Mouse (Mus musculus) neutrophil, adult 83 days (primary cell): Measurements from ENCODE around the gene Kbtbd2. TPM values are rescaled to one million over a fixed set of nuclear protein-coding genes. Genes with fewer than 3 reads are reported as not detected.

Experiments used
- total RNA-seq, 2 experiments: library from RNA; stranded (reverse); gene quantifications; one replicate each; pipeline ENCODE4 v1.2.4; 2023

The Kbtbd2 gene
- total RNA-seq, result 10 to 100 TPM; 27.7 to 29.4 TPM

GRCm38 (mm10) chr6:56797311-56798151 is at the start of gene Kbtbd2:
Gene Kbtbd2 (minus strand): TSS chr6:56797813.

GRCm38 (mm10) chr6:56831697-56832406 is 34.2 kb upstream of the Kbtbd2 start, which contains the start of gene Fkbp9:
Gene Fkbp9 (plus strand): TSS chr6:56832059.

Other genes starting within 250 kb of the Kbtbd2 start
- gene Pde1c, start 228.7 kb downstream of the Kbtbd2 start, total RNA-seq, result under 1 TPM; 0.13 to 0.20 TPM
- 10 to 100 TPM; 30.1 to 32.1 TPM for gene Lsm5, start 93.1 kb downstream of the Kbtbd2 start, total RNA-seq
- gene Avl9, start 82.9 kb downstream of the Kbtbd2 start, total RNA-seq, result 10 to 100 TPM; 31.9 to 47.2 TPM
- 1 to 10 TPM; 2.2 to 2.5 TPM for gene Fkbp9, start 34.2 kb upstream of the Kbtbd2 start, total RNA-seq
- gene Nt5c3, start 126.1 kb upstream of the Kbtbd2 start, total RNA-seq, result 10 to 100 TPM; 36.2 to 42.2 TPM
- under 1 TPM in 1 of 2 experiments, not detected in 1; 0.15 TPM for gene Vmn1r4, start 126.2 kb upstream of the Kbtbd2 start, total RNA-seq
- gene Vmn1r5, start 172.5 kb upstream of the Kbtbd2 start, total RNA-seq, result not detected
- gene Vmn1r6, start 199.4 kb upstream of the Kbtbd2 start, total RNA-seq, result not detected
- not detected for gene Vmn1r7, start 227.5 kb upstream of the Kbtbd2 start, total RNA-seq
- not detected for gene Vmn1r8, start 234.5 kb upstream of the Kbtbd2 start, total RNA-seq